Mouse (Mus musculus): Measurements from ENCODE around the gene Cep57l1.

- TF ChIP-seq CTCF (IDR thresholded peaks at IDR 0.05; ENCODE audit: low read depth) (no peak), EP300 (IDR thresholded peaks at IDR 0.05; ENCODE audit: low read depth) (no peak)
Observed at GRCm38 (mm10) chr10:41766280-41766679, 43.4 kb downstream of the Cep57l1 start.

All from liver, embryonic 14.5 days (tissue).